Mouse (Mus musculus) embryonic facial prominence, embryonic 14.5 days (tissue): Measurements from ENCODE around the gene Tmc3. TPM values are rescaled to one million over a fixed set of nuclear protein-coding genes. Genes with fewer than 3 reads are reported as not detected.

ENCODE experiments used
- ATAC-seq: fragments of 200-750 bp; cut with Nextera tagmentation; 2 replicates; pipeline ENCODE4 v1.8.0; 2017; ENCODE audit warnings: low read depth, moderate number of reproducible peaks, moderate TSS enrichment
- DNase-seq: peaks from one replicate; pipeline ENCODE4 v3.0.0-alpha.2; 2015; ENCODE audit warnings: low spot score
- H3K27ac ChIP-seq: fragments of 300-500 bp; sonication (generic); replicated peaks from 2 replicates; pipeline ENCODE4 v1.5.1; 2014; ENCODE audit warnings: low read depth, mild to moderate bottlenecking, low read length, moderate library complexity
- H3K27me3 ChIP-seq: fragments of 300-500 bp; sonication (generic); replicated peaks from 2 replicates; pipeline ENCODE4 v1.6.1; 2014; ENCODE audit warnings: low read length; ENCODE audit not compliant: control insufficient read depth, insufficient read depth
- H3K36me3 ChIP-seq: fragments of 300-500 bp; sonication (generic); 2 replicates; pipeline ENCODE4 v1.6.1; 2014; ENCODE audit warnings: low read length, mixed read lengths; ENCODE audit not compliant: control insufficient read depth, insufficient read depth
- H3K4me1 ChIP-seq: fragments of 300-500 bp; sonication (generic); 2 replicates; pipeline ENCODE4 v1.6.1; 2014; ENCODE audit warnings: antibody characterized with exemption, low read length; ENCODE audit not compliant: control insufficient read depth, insufficient read depth
- H3K4me2 ChIP-seq: fragments of 300-500 bp; sonication (generic); 2 replicates; pipeline ENCODE4 v1.6.1; 2014; ENCODE audit warnings: low read depth, mild to moderate bottlenecking, low read length, moderate library complexity, mixed read lengths
- H3K4me3 ChIP-seq: fragments of 300-500 bp; sonication (generic); 2 replicates; pipeline ENCODE4 v1.5.1; 2014; ENCODE audit warnings: low read depth, mild to moderate bottlenecking, low read length
- H3K9ac ChIP-seq: fragments of 300-500 bp; sonication (generic); 2 replicates; pipeline ENCODE4 v1.6.1; 2014; ENCODE audit warnings: low read depth, mild to moderate bottlenecking, low read length, moderate library complexity, mixed read lengths
- H3K9me3 ChIP-seq: fragments of 300-500 bp; sonication (generic); 2 replicates; pipeline ENCODE4 v1.6.1; 2016; ENCODE audit warnings: low read length; ENCODE audit not compliant: control insufficient read depth
- WGBS: fragments of 180-500 bp; shearing (Covaris S2); extraction: QIAGEN DNeasy Blood & Tissue Kit; methylation state at CpG from one replicate; pipeline ENCODE4 v1.1.7; 2014; 5-methylcytosine and 5-hydroxymethylcytosine counted together
- polyA plus RNA-seq: library from polyadenylated mRNA; unstranded; fragments of >200 nt; fragmentation: Nextera tagmentation; extraction: Ambion mirVana; gene quantifications from 2 replicates; pipeline ENCODE4 v1.2.1, GENCODE M21; 2014

Gene Tmc3
- polyA plus RNA-seq, 1 experiment from 2014 or later: 0.99 TPM

DNA sequence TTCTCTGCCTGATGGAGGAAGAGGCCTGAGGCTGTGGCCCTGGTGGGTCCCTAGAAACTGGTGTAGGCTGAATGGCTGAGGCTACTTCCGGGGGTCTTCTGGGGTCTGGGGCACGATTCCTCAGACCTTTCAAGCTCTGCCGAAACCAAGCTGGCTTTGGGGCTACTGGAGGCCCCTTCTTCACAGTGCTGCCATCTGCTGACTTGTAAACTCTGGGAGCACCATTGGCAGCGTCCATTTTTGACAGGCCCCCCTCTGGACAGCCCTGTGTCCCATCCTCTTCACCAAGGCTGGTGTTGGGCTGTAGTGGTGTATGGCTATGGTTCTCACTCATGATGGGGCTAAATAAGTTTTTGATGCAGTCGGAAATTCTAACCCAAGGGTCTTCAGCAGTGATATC lies 67.8 kb downstream of the Tmc3 start:
- Histone ChIP-seq H3K9me3 (no peaks in the 10 kb centered on the region), H3K9ac (no peak overlapping the region), H3K4me2 (no peak overlapping the region), H3K4me1 (no peaks in the 10 kb centered on the region), H3K27ac (no peak overlapping the region), H3K4me3 (no peak overlapping the region), H3K36me3 (no peaks in the 10 kb centered on the region), H3K27me3 (no peaks in the 10 kb centered on the region)
- ATAC-seq (no peak), DNase-seq (no peak)
- WGBS: 84% methylated on average over 5 of the region's 5 CpGs

DNA sequence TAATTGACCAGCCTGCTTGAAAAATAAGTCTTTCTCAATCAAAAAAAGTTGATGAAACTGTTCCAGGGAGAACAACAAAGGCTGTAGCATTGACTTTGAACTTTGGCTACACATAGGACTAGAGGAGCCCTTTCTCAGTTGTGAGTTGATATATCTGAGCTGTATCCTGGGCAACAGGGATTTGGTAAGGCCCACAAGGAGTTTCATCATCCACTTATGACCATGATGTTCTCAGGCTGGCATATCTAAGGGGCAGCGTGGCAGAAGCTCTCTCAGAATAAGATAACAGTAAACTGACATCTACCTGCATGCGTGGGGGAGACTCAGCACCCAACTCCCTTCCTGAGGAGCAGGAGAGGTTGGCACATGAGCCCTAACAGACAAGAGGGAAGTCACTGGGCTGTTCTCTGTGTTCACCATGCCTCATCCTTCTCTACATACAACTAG lies 68.9 kb downstream of the Tmc3 start:
- no peak for ATAC-seq
- 89% methylated on average over 2 of the region's 2 CpGs for WGBS

DNA sequence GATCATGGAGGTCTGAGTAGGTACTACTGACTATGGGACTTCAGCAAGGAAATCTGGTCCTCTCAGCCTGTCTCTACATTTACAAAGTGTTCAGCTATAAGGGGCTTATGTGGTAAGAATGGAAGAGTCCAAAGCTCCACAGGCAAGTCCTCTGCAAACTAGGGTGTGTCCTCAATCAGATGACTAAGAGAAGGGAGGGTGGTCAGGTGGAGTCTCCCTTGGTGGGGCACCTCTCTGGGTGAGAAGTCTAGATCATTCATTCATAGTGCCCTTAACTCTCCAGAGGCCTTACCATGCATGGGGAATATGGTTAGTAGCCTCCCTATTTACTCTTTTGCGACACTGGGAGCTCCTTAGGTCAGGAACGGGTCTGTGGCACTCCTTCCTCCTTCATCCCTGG lies 69.5 kb downstream of the Tmc3 start:
- 83% methylated on average over 2 of the region's 2 CpGs for WGBS
- no peak for ATAC-seq
- DNase-seq: no peak
- Histone ChIP-seq H3K36me3 (no peaks in the 10 kb centered on the region), H3K27ac (no peak overlapping the region), H3K4me3 (no peak overlapping the region), H3K9me3 (no peaks in the 10 kb centered on the region), H3K4me1 (no peaks in the 10 kb centered on the region), H3K27me3 (no peaks in the 10 kb centered on the region), H3K4me2 (no peak overlapping the region), H3K9ac (no peak overlapping the region)

More for the DNA sequence above, 68.9 kb downstream of the Tmc3 start:
- no peak for DNase-seq
- Histone ChIP-seq H3K9ac (no peak overlapping the region), H3K9me3 (no peaks in the 10 kb centered on the region), H3K27me3 (no peaks in the 10 kb centered on the region), H3K4me3 (no peak overlapping the region), H3K36me3 (no peaks in the 10 kb centered on the region), H3K4me1 (no peaks in the 10 kb centered on the region), H3K4me2 (no peak overlapping the region), H3K27ac (no peak overlapping the region)

DNA sequence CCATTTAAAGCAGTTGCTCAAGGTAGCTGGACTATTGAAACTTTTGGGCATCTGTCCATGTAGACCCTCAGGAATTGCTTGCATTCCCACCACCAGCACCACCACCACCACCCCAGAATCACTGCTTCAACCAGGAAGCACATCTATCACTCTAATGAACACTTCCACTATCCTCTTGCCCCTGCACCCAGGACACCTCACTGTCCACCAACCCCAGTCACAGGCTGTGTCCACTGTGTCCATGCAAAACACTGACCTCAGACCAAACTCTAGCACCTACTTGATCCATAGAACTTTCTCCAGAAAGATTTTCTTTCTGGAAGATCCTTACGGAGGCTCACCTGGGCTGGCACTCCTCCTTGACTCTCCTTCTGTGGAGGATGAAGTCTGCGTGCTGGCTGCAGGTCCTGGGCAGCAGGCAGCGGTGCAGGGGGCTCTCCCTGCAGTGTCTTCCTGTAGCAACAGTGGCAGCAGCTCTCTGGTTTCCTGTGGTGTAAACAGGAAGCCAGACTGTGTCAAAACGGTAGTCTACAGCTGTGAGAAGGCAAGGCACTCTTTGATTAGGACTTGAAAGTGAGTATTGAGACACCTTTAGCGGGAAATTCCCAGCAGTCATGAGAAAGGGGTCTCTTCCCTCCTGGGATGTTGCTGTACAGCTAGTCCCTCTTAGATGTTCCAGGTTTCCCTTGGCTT lies 70.4 kb downstream of the Tmc3 start:
- no peak for ATAC-seq
- no peak overlapping the region for H3K4me2 ChIP-seq
- no peak overlapping the region for H3K4me3 ChIP-seq
- no peak overlapping the region for H3K9ac ChIP-seq
- H3K36me3 ChIP-seq: no peaks in the 10 kb centered on the region
- DNase-seq: peak; percentile 34
- 45% methylated on average over 5 of the region's 5 CpGs for WGBS
- H3K27ac ChIP-seq: no peak overlapping the region
- no peaks in the 10 kb centered on the region for H3K27me3 ChIP-seq
- no peaks in the 10 kb centered on the region for H3K4me1 ChIP-seq
- no peaks in the 10 kb centered on the region for H3K9me3 ChIP-seq

DNA sequence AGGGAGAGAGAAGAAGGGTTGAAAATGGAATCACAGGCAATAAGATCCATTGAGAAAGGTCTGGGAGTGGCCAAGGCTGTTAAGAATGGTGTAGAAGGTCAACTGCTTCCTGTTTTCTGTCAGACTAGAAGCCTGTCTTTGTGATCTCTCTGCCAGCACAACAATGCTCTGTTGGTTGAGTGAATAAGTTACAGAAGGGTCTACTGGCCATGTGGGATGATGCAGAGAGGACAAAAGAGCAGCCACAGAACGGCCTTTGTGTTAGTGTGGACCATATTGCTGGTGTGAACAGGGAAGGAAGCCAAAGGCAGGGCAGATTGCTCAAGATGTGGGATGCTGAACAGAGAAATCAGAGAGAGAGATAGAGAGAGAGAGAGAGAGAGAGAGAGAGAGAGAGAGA lies 74.0 kb downstream of the Tmc3 start:
- Histone ChIP-seq H3K4me1 (no peaks in the 10 kb centered on the region), H3K36me3 (no peaks in the 10 kb centered on the region), H3K9me3 (no peaks in the 10 kb centered on the region), H3K4me3 (no peak overlapping the region), H3K27ac (no peak overlapping the region), H3K4me2 (no peak overlapping the region), H3K27me3 (no peaks in the 10 kb centered on the region), H3K9ac (no peak overlapping the region)
- ATAC-seq: no peak
- DNase-seq: no peak
- WGBS: 64% methylated on average over 1 of the region's 1 CpGs

DNA sequence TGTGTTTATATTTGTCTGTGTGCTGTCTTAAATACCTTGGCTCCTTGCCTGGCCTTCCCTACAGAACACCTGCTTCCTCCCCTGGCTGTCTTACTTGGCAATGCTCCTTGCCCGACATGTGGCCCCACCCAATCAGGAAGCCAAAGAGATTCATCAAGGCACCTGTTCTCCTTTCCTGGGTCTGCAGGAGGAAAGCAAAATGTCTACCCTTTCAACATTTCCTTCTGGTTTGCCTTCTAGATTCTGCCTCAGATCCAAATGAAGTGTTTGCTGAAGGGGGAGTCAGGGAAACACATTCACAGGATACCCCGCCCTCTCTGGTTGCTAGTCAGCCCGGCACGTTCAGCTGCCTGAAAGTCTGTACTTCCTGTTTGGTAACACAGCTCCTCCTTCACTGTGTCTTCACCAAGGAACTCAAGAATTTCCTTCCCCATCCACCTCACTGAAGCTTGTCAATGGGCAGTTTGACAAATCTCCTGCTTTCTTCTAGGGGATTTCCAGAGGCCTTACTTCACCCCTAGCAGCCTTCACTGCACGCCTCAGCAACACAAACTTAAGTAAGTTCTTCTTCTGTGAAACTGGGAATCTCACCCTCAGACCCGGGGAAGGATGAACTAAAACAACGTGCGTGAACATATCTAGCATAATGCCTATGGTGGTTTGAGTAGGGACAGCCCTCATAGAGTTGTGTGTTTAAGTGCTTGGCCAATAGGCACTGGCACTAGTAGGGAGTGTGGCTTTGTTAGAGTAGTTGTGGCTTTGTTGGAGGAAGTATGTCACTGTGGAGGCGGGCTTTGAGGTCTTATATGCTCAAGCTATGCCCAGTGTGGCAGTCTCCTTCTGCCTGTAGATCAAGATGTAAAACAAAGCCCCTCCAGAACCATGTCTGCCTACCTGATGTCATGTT lies 74.7 kb downstream of the Tmc3 start:
- Histone ChIP-seq H3K4me3 (no peak overlapping the region), H3K4me1 (no peaks in the 10 kb centered on the region), H3K9me3 (no peaks in the 10 kb centered on the region), H3K27ac (no peak overlapping the region), H3K4me2 (no peak overlapping the region), H3K27me3 (no peaks in the 10 kb centered on the region), H3K36me3 (no peaks in the 10 kb centered on the region), H3K9ac (no peak overlapping the region)
- 76% methylated on average over 9 of the region's 9 CpGs for WGBS
- no peak for ATAC-seq
- peak; percentile 70 for DNase-seq

DNA sequence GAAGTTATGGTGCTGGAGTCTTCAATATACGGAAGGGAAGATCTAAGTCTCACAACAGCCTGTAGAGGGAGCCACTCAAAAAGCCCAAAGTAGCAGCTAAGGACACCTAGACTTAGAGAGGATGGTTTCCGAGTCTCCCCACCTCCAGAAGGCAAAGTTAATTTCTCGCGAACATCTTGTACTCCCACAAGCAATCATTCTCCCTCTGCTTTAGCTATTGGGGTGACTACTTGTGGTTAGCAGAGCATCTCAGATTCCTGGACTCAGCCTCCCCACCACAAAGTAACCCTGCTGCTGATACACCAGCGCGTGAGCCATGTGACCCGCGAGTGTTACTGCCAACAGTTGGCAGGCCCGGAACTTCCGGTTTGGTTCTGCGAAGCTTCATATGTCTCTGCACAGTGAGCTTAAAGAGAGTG lies 75.6 kb downstream of the Tmc3 start:
- H3K9ac ChIP-seq: no peak overlapping the region
- 90% methylated on average over 11 of the region's 11 CpGs for WGBS
- no peak overlapping the region for H3K4me2 ChIP-seq
- no peak for ATAC-seq
- DNase-seq: no peak
- H3K27me3 ChIP-seq: no peaks in the 10 kb centered on the region
- no peak overlapping the region for H3K27ac ChIP-seq
- H3K4me3 ChIP-seq: no peak overlapping the region
- H3K4me1 ChIP-seq: no peaks in the 10 kb centered on the region
- H3K36me3 ChIP-seq: no peaks in the 10 kb centered on the region
- no peaks in the 10 kb centered on the region for H3K9me3 ChIP-seq

DNA sequence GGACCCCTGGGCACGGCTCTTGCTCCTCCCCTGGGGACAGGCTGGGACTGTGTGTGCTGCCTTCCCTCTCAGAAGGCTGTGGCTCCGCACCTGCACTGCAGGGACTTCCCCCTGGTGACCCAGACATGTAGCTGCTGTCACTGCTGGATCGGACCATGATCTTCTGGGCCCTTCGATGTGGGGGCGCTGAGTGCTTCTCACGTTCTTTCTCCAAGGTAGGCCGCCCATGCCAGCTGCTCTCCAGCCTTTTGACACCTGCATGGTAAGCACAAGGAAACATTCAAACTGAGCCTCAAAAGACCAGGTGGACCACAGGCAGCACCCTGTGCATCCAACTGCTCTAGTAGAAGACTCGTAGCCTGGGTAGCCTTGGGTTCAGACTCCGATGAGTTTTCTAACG lies 76.3 kb downstream of the Tmc3 start:
- Histone ChIP-seq H3K36me3 (no peaks in the 10 kb centered on the region), H3K4me2 (no peak overlapping the region), H3K27ac (no peak overlapping the region), H3K9ac (no peak overlapping the region), H3K9me3 (no peaks in the 10 kb centered on the region), H3K27me3 (no peaks in the 10 kb centered on the region), H3K4me1 (no peaks in the 10 kb centered on the region), H3K4me3 (no peak overlapping the region)
- DNase-seq (no peak), ATAC-seq (no peak)
- 91% methylated on average over 10 of the region's 10 CpGs for WGBS
